Mouse (Mus musculus) forebrain, embryonic 10.5 days (tissue): ENCODE measurements around the gene Kctd19. TPM values are rescaled to one million over a fixed set of nuclear protein-coding genes. Genes with fewer than 3 reads are reported as not detected.

Experiments
- DNase-seq: peaks from one replicate; pipeline ENCODE4 v3.0.0-alpha.2; 2017; ENCODE audit warnings: low spot score; ENCODE audit errors: extremely low spot score
- H3K27ac ChIP-seq: fragments of 300-500 bp; sonication (generic); 2 replicates; pipeline ENCODE4 v1.5.1; 2016; ENCODE audit warnings: mild to moderate bottlenecking
- H3K27me3 ChIP-seq: fragments of 300-500 bp; sonication (generic); 2 replicates; pipeline ENCODE4 v1.6.1; 2016; ENCODE audit warnings: mild to moderate bottlenecking; ENCODE audit not compliant: poor library complexity, severe bottlenecking
- H3K36me3 ChIP-seq: fragments of 300-500 bp; sonication (generic); replicated peaks from 2 replicates; pipeline ENCODE4 v1.6.1; 2016; ENCODE audit warnings: mild to moderate bottlenecking, moderate library complexity
- H3K4me1 ChIP-seq: fragments of 300-500 bp; sonication (generic); 2 replicates; pipeline ENCODE4 v1.6.1; 2016
- H3K4me3 ChIP-seq: fragments of 300-500 bp; sonication (generic); 2 replicates; pipeline ENCODE4 v1.5.1; 2016; ENCODE audit warnings: mild to moderate bottlenecking, moderate library complexity
- H3K9me3 ChIP-seq: fragments of 300-500 bp; sonication (generic); 2 replicates; pipeline ENCODE4 v1.6.1; 2016; ENCODE audit warnings: mild to moderate bottlenecking, moderate library complexity
- WGBS: fragments of 180-500 bp; shearing (Covaris S2); methylation state at CpG from one replicate; pipeline ENCODE4 v1.1.7; 2016; 5-methylcytosine and 5-hydroxymethylcytosine counted together
- polyA plus RNA-seq: library from polyadenylated mRNA; unstranded; fragments of >200 nt; fragmentation: Nextera tagmentation; extraction: Ambion mirVana; gene quantifications from 2 replicates; pipeline ENCODE4 v1.2.1, GENCODE M21; 2016

Kctd19 gene
- polyA plus RNA-seq, 1 experiment from 2014 or later: not detected

DNA sequence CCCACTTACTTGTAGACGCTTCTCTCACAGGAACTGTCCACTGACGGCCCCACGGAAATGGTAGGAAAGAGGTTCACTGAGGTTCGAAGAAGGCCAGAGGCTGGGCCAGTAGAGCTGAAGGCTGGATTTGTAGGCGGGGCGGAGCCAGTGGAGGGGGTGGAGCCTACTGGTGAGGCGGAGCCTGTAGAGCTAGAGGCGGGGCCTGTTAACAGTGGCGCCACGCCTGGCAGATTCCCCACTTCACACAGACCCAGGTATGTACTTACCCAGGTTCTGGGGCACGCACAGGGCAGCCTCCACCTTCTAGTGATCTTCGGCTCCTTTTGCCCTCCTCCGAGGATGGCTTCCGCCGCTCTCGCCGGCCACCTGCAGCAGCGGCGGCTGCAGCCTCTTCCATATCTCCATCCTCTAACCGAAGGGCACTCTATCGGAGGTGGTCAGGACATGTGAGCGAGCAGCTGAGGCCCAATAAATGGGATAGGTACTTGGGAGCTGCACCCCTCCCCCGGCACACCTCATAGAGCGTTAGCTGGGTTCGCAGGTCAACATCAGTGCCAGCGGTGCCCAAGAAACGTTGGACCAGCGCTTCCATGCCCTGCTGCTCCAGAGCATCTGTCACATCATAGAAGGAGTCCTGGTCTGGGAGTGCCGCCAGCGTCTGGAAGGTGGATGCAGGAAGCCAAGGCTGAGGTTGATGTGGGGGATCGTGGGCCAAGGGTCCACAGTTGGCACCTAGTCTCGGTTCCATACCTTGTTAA lies 76.8 kb downstream of the Kctd19 start:
- Histone ChIP-seq H3K36me3 (peaks cover 72% of the 10 kb centered on the region), H3K4me3 (peak overlapping the region; percentile 16), H3K9me3 (no peaks in the 10 kb centered on the region), H3K4me1 (peaks cover 9% of the 10 kb centered on the region), H3K27me3 (peaks cover 27% of the 10 kb centered on the region), H3K27ac (no peak overlapping the region)
- 49% methylated on average over 32 of the region's 32 CpGs for WGBS
- DNase-seq: no peak

Other genes with a start within 250 kb of the Kctd19 start
- 51.8 and 52.1 TPM in 2 replicates for gene Cbfb, start 242.8 kb downstream of the Kctd19 start, polyA plus RNA-seq
- gene D230025D16Rik, start 188.4 kb downstream of the Kctd19 start, polyA plus RNA-seq: 23.0 and 24.4 TPM in 2 replicates
- 1.4 and 2.1 TPM in 2 replicates for gene B3gnt9, start 158.3 kb downstream of the Kctd19 start, polyA plus RNA-seq
- gene Tradd, start 148.9 kb downstream of the Kctd19 start, polyA plus RNA-seq: 13.4 and 13.9 TPM in 2 replicates
- gene Fbxl8, start 148.9 kb downstream of the Kctd19 start, polyA plus RNA-seq: 0.55 and 0.91 TPM in 2 replicates
- gene Hsf4, start 143.7 kb downstream of the Kctd19 start, polyA plus RNA-seq: not detected in 2 replicates
- gene Nol3, start 137.4 kb downstream of the Kctd19 start, polyA plus RNA-seq: 0.57 and 0.99 TPM in 2 replicates
- 16.5 and 19.8 TPM in 2 replicates for gene 4931428F04Rik, start 123.6 kb downstream of the Kctd19 start, polyA plus RNA-seq
- gene Exoc3l, start 117.4 kb downstream of the Kctd19 start, polyA plus RNA-seq: 11.5 and 11.6 TPM in 2 replicates
- gene E2f4, start 115.8 kb downstream of the Kctd19 start, polyA plus RNA-seq: 136 and 144 TPM in 2 replicates
- 1.8 and 1.9 TPM in 2 replicates for gene Elmo3, start 107.9 kb downstream of the Kctd19 start, polyA plus RNA-seq
- gene Lrrc29, start 87.2 kb downstream of the Kctd19 start, polyA plus RNA-seq: 1.4 TPM in 2 replicates
- 95.3 and 96.6 TPM in 2 replicates for gene Tmem208, start 87.1 kb downstream of the Kctd19 start, polyA plus RNA-seq
- gene Fhod1, start 65.5 kb downstream of the Kctd19 start, polyA plus RNA-seq: 2.1 and 2.2 TPM in 2 replicates
- gene Slc9a5, start 64.7 kb downstream of the Kctd19 start, polyA plus RNA-seq: 5.2 and 5.5 TPM in 2 replicates
- gene Plekhg4, start 40.2 kb downstream of the Kctd19 start, polyA plus RNA-seq: 0.64 and 1.1 TPM in 2 replicates
- 0.36 and 0.93 TPM in 2 replicates for gene Lrrc36, start 69 bp upstream of the Kctd19 start, polyA plus RNA-seq
- gene Tppp3, start 58.0 kb upstream of the Kctd19 start, polyA plus RNA-seq: 23.3 and 23.9 TPM in 2 replicates
- 12.9 and 18.5 TPM in 2 replicates for gene Zdhhc1, start 83.4 kb upstream of the Kctd19 start, polyA plus RNA-seq
- gene Hsd11b2, start 105.3 kb upstream of the Kctd19 start, polyA plus RNA-seq: 12.3 and 15.6 TPM in 2 replicates
- 65.3 and 73.4 TPM in 2 replicates for gene Atp6v0d1, start 152.5 kb upstream of the Kctd19 start, polyA plus RNA-seq
- 13.9 and 14.4 TPM in 2 replicates for gene Ripor1, start 191.8 kb upstream of the Kctd19 start, polyA plus RNA-seq
- 146 and 150 TPM in 2 replicates for gene Ctcf, start 223.1 kb upstream of the Kctd19 start, polyA plus RNA-seq
- 0.38 and 0.84 TPM in 2 replicates for gene Agrp, start 223.9 kb upstream of the Kctd19 start, polyA plus RNA-seq